Mouse (Mus musculus): ENCODE data around the gene Amz2.

DNA sequence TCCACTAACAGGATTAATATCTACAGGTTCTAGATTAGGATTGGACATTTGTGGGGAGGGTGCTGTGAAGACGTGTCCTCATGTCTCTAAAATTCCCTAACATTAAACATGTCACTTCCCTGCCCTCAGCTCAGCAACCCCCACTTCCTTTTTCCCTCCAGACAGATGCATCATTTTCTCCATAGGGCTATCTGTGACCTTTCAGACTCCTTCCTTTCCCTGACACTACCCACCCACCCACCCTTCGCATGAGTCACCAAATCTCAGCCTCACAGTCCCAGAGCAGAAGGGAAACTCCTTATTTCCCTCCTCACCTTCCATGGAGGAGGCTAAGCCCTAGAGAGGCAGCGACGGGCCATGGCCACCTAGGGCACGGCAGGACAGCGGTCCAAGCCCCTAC lies 12.1 kb upstream of the Amz2 start, which contains the start of gene 9930022D16Rik:
- TF ChIP-seq CTCF (IDR thresholded peaks at IDR 0.05; ENCODE audit: control insufficient read depth, insufficient read depth, insufficient read length) (no peak), MYOD1 (IDR thresholded peaks at IDR 0.05; ENCODE audit: control insufficient read depth, insufficient read length, low read depth) (no peak), MAX (IDR thresholded peaks at IDR 0.05) (no peak), USF1 (IDR thresholded peaks at IDR 0.05; ENCODE audit: low read depth) (no peak)
